Mouse (Mus musculus) neural tube, embryonic 14.5 days (tissue): Measurements from ENCODE around the gene Gstcd. TPM values are rescaled to one million over a fixed set of nuclear protein-coding genes. Genes with fewer than 3 reads are reported as not detected.

Experiments
- ATAC-seq: fragments of 200-750 bp; cut with Nextera tagmentation; 2 replicates; pipeline ENCODE4 v1.8.0; 2017; ENCODE audit warnings: low read depth, mild to moderate bottlenecking, moderate TSS enrichment, moderate library complexity
- H3K27ac ChIP-seq: fragments of 300-500 bp; sonication (generic); 2 replicates; pipeline ENCODE4 v1.5.1; 2014; ENCODE audit warnings: low read depth, mild to moderate bottlenecking, control low read depth, low read length, moderate library complexity, mixed read lengths
- H3K27me3 ChIP-seq: fragments of 300-500 bp; sonication (generic); 2 replicates; pipeline ENCODE4 v1.6.1; 2014; ENCODE audit warnings: low read length; ENCODE audit not compliant: control insufficient read depth, insufficient read depth
- H3K36me3 ChIP-seq: fragments of 300-500 bp; sonication (generic); 2 replicates; pipeline ENCODE4 v1.6.1; 2014; ENCODE audit warnings: low read length, mixed read lengths; ENCODE audit not compliant: control insufficient read depth, insufficient read depth
- H3K4me1 ChIP-seq: fragments of 300-500 bp; sonication (generic); 2 replicates; pipeline ENCODE4 v1.6.1; 2014; ENCODE audit warnings: low read length; ENCODE audit not compliant: control insufficient read depth, insufficient read depth
- H3K4me2 ChIP-seq: fragments of 300-500 bp; sonication (generic); 2 replicates; pipeline ENCODE4 v1.6.1; 2014; ENCODE audit warnings: mild to moderate bottlenecking, low read depth, low read length, control low read depth
- H3K4me3 ChIP-seq: fragments of 300-500 bp; sonication (generic); 2 replicates; pipeline ENCODE4 v1.5.1; 2014; ENCODE audit warnings: low read depth, low read length, control low read depth, mixed read lengths
- H3K9ac ChIP-seq: fragments of 300-500 bp; sonication (generic); replicated peaks from 2 replicates; pipeline ENCODE4 v1.6.1; 2014; ENCODE audit warnings: low read depth, mild to moderate bottlenecking, control low read depth, low read length, mixed read lengths
- H3K9me3 ChIP-seq: fragments of 300-500 bp; sonication (generic); 2 replicates; pipeline ENCODE4 v1.6.1; 2016; ENCODE audit warnings: low read length; ENCODE audit not compliant: control insufficient read depth
- WGBS: fragments of 180-500 bp; shearing (Covaris S2); extraction: QIAGEN DNeasy Blood & Tissue Kit; methylation state at CpG from one replicate; pipeline ENCODE4 v1.1.7; 2014; 5-methylcytosine and 5-hydroxymethylcytosine counted together
- polyA plus RNA-seq: library from polyadenylated mRNA; unstranded; fragments of >200 nt; fragmentation: Nextera tagmentation; extraction: Ambion mirVana; gene quantifications from 2 replicates; pipeline ENCODE4 v1.2.1, GENCODE M21; 2014

Gstcd gene
- polyA plus RNA-seq: 3.6 and 4.1 TPM in 2 replicates

DNA sequence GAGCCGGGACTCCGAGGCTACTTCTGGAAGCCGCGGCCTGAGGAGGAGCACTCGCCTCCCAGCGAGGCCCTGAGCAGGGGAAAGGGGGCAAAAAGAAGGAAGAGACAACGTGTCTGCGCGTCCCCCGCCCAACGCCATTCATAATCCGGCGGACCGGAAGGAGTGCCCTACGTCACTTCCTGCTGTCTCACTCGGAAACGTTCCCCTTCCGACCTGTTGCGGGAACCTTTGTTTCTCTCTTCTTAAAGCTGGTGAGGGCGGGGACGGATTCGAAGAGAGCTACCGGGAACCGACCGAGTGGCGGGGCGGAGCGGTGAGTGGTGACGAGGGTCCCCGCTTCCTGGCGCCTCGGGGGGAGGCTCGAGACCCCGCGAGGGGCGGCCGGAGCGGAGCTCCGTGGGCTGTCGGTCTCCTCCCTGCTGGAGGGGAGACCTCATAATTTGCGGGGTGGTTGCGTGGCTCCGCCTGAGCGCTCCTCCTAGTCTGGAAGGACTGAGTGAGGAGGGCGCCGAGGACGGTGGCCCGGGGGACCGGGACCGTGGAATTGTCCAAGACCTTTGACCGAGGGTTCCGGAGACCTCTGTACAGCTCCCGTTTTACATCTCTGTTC is at the start of gene Gstcd, which contains the start of gene Ints12:
TSS of gene Gstcd (minus strand) at position 370 of the 610 bp plus-strand sequence.
TSS of gene Ints12 (plus strand) at position 177 of the 610 bp plus-strand sequence.
- under 1% methylated on average over 53 of the region's 53 CpGs for WGBS

DNA sequence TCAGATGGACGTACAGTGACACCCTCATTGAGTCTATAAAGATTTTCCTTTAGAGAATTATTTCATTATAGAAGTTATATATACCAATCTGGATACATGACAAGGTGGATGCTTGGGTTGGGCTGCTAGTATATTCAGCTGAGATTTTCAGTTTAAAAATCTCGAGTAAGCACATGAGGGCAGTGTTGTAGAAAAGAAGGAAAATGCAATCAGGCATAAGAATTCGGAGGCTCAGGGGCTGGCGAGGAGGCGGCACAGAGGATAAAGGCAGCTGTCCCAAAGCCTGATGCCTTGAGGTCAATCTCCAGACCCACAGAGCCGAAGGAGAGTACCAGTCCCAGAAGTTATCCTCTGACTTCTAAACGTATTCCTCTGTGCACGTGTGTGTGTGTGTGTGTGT is 40.8 kb upstream of the Gstcd start:
- H3K27me3 ChIP-seq: no peaks in the 10 kb centered on the region
- no peak for ATAC-seq

More for the DNA sequence above, at the start of gene Gstcd, which contains the start of gene Ints12:
- Histone ChIP-seq H3K4me1 (peaks cover 12% of the 10 kb centered on the region; the same call in 1 of the 2 replicates), H3K4me2 (peak within 1 kb of the TSS; percentile 68), H3K27me3 (no peaks in the 10 kb centered on the region), H3K4me3 (peak within 1 kb of the TSS; percentile 63), H3K9ac (peak within 1 kb of the TSS; percentile 67), H3K27ac (peak within 1 kb of the TSS; percentile 91), H3K36me3 (no peaks in the 10 kb centered on the region), H3K9me3 (no peaks in the 10 kb centered on the region)
- peak; percentile 98 for ATAC-seq

DNA sequence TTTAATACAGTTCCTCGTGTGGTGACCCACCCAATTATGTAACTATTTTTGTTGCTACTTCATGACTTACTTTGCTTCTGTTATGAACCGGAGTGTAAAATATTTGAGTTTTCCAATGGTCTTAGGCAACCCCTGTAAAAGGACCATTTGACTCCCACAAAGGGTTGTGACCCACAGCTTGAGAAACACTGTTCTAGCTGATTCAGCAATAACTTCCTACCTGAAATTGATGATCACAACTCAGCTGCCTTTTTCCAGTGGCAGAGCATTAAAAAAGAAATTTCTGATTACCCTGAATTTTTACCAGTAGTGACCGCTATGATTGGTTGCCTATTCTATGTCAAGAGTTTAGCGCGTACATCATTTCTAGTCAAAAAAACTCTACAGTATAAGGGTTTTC is 39.5 kb upstream of the Gstcd start:
- no peaks in the 10 kb centered on the region for H3K27me3 ChIP-seq
- no peak overlapping the region for H3K9ac ChIP-seq
- no peak for ATAC-seq
- no peaks in the 10 kb centered on the region for H3K4me1 ChIP-seq
- H3K9me3 ChIP-seq: no peaks in the 10 kb centered on the region
- 95% methylated on average over 5 of the region's 5 CpGs for WGBS
- H3K4me2 ChIP-seq: no peak overlapping the region
- no peak overlapping the region for H3K27ac ChIP-seq
- no peak overlapping the region for H3K4me3 ChIP-seq
- no peaks in the 10 kb centered on the region for H3K36me3 ChIP-seq

More for the DNA sequence above, 40.8 kb upstream of the Gstcd start:
- H3K9me3 ChIP-seq: no peaks in the 10 kb centered on the region
- no peaks in the 10 kb centered on the region for H3K36me3 ChIP-seq
- H3K4me2 ChIP-seq: no peak overlapping the region
- H3K27ac ChIP-seq: no peak overlapping the region
- no peak overlapping the region for H3K9ac ChIP-seq
- WGBS: 72% methylated on average over 8 of the region's 8 CpGs
- H3K4me3 ChIP-seq: no peak overlapping the region
- no peaks in the 10 kb centered on the region for H3K4me1 ChIP-seq

GRCm38 (mm10) chr3:133113281-133113680 is 21.4 kb upstream of the Gstcd start:
- Histone ChIP-seq H3K27ac (no peak overlapping the region), H3K27me3 (no peaks in the 10 kb centered on the region), H3K4me3 (no peak overlapping the region), H3K4me2 (no peak overlapping the region), H3K9ac (no peak overlapping the region), H3K36me3 (peaks cover 8% of the 10 kb centered on the region), H3K4me1 (no peaks in the 10 kb centered on the region), H3K9me3 (no peaks in the 10 kb centered on the region)
- ATAC-seq: no peak
- WGBS: 64% methylated on average over 1 of the region's 1 CpGs

- WGBS: 31% methylated on average over 2 of the region's 2 CpGs
- no peak overlapping the region for H3K9ac ChIP-seq
- H3K4me1 ChIP-seq: no peaks in the 10 kb centered on the region
- H3K27me3 ChIP-seq: no peaks in the 10 kb centered on the region
- H3K27ac ChIP-seq: no peak overlapping the region
- peaks cover 21% of the 10 kb centered on the region for H3K36me3 ChIP-seq
- peak; percentile 58 for ATAC-seq
- no peak overlapping the region for H3K4me2 ChIP-seq
- H3K4me3 ChIP-seq: no peak overlapping the region
- H3K9me3 ChIP-seq: no peaks in the 10 kb centered on the region
These were observed 19.9 kb upstream of the Gstcd start for GRCm38 (mm10) chr3:133111741-133112140.

- H3K36me3 ChIP-seq: peaks cover 33% of the 10 kb centered on the region
- H3K9ac ChIP-seq: no peak overlapping the region
- H3K9me3 ChIP-seq: no peaks in the 10 kb centered on the region
- no peak for ATAC-seq
- no peak overlapping the region for H3K4me3 ChIP-seq
- H3K27ac ChIP-seq: no peak overlapping the region
- WGBS: 97% methylated on average over 4 of the region's 4 CpGs
- H3K4me1 ChIP-seq: no peaks in the 10 kb centered on the region
- no peak overlapping the region for H3K4me2 ChIP-seq
- no peaks in the 10 kb centered on the region for H3K27me3 ChIP-seq
These were observed 18.0 kb upstream of the Gstcd start for GRCm38 (mm10) chr3:133109844-133110243.

- Histone ChIP-seq H3K4me2 (no peak overlapping the region), H3K9me3 (no peaks in the 10 kb centered on the region), H3K36me3 (peaks cover 36% of the 10 kb centered on the region), H3K27ac (no peak overlapping the region), H3K9ac (no peak overlapping the region), H3K4me3 (no peak overlapping the region), H3K27me3 (no peaks in the 10 kb centered on the region), H3K4me1 (no peaks in the 10 kb centered on the region)
- no peak for ATAC-seq
- WGBS: 97% methylated on average over 4 of the region's 4 CpGs
These were observed 16.9 kb upstream of the Gstcd start for GRCm38 (mm10) chr3:133108731-133109130.

DNA sequence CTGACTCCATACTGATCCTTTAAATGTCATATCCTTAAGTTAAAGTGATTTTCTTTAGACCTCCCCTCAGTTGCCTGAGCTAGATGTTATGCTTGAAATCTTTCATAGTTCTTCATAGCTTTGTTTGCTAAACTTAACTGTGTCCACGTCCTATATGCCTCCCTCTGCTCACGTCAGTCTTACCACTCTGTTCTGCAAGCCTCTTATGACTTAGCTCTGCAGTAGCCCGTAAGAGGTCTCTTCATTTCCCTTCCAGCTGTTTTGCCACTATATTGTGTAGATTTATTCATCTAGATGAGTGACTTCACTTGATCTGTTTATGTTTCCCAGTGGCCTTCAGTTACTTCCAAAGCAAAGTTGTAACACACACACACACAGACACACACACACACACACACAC is 12.6 kb upstream of the Gstcd start:
- Histone ChIP-seq H3K4me3 (no peak overlapping the region), H3K36me3 (peaks cover 55% of the 10 kb centered on the region), H3K27me3 (no peaks in the 10 kb centered on the region), H3K4me1 (no peaks in the 10 kb centered on the region), H3K9me3 (no peaks in the 10 kb centered on the region), H3K4me2 (no peak overlapping the region), H3K27ac (no peak overlapping the region), H3K9ac (no peak overlapping the region)
- ATAC-seq: no peak
- 93% methylated on average over 3 of the region's 3 CpGs for WGBS

DNA sequence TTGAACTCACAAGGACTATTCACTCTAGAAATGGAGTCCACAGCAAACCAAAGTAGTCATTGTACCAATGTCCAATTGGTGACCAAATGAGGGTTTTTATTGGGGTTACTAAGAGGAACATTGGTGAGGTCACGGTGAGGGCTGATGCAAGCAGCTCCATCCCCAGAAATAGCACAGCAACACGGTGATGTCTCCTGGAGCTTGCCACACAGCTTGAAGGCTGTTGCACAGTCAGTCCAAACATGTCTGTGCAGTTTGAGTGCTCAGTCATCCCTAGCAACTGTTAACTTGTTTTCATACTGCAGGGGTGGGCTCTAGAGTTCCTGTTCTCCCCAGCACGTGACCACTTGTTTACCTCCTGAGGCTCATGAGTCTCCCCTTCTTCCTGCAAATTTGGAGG is 11.9 kb upstream of the Gstcd start:
- H3K4me3 ChIP-seq: no peak overlapping the region
- peaks cover 51% of the 10 kb centered on the region for H3K36me3 ChIP-seq
- no peak overlapping the region for H3K4me2 ChIP-seq
- no peak overlapping the region for H3K27ac ChIP-seq
- H3K9ac ChIP-seq: no peak overlapping the region
- H3K27me3 ChIP-seq: no peaks in the 10 kb centered on the region
- no peaks in the 10 kb centered on the region for H3K4me1 ChIP-seq
- no peaks in the 10 kb centered on the region for H3K9me3 ChIP-seq
- 85% methylated on average over 3 of the region's 3 CpGs for WGBS
- no peak for ATAC-seq
